Mouse (Mus musculus): ENCODE results near the gene Ccdc184.

Ccdc184 gene

DNA sequence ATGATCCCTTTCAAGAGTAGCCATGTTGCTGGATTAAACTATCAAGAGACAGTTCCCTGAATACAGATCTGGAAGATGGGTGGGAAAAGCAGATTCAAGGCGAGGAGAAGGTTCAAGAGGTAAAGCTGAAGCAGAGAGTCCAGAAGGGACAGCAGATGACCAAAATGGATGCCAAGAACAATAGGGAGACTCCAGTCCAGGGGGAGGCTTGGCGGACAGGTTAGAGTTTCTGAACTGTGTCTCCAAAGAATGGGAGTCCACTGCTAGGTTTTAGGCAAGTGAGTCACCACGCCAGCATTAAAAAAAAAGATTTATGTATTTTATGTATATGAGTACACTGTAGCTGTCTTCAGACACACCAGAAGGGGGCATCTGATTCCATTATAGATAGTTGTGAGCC, 12.3 kb upstream of the Ccdc184 start:
- in situ Hi-C loops (cut with MboI, MseI): loop anchor here (5.0 kb wide), 1 partner anchor 62 kb away; the partner anchor contains the start of genes Pfkm and Senp1

DNA sequence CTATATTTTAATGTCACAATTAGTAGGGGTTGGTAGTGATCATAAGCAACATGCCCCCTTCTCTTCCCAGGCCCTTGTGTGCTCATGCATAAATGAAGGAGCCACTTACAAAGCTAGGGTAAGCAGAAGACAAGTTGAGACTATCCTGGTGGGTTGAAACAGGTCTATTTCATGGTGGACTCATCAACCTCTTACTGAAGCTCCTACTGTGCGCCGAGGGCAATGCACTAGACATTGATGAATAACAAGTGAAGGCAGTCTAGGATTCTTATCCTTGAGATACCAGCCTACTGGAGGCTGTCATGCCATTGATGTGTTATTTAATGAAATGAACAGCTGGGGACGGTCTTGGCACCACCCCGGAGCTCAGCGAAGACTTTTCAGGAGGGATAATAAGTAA, 11.7 kb upstream of the Ccdc184 start:
- in situ Hi-C loops (cut with MboI, MseI): no loop called here

DNA sequence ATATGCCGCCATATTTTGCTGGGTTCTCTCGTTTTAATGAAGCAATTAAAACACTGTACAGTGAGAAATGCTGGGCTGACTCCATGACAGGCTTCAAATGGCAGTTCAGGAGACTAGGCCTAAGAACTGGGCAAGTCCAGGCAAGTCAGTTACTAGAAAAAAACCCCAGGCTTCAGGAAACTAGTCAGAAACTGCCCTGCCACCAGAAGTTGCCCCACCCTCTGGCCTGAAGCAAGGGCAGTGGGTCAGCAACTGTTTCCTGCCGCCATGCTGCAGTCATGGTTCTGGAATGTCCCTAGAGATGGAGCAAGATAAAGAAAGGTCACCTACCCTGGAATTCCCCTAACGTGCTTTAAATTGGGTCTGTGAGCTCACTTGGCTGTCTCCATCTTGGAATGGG, 11.0 kb upstream of the Ccdc184 start:
- in situ Hi-C loops (cut with MboI, MseI): no loop called here

DNA sequence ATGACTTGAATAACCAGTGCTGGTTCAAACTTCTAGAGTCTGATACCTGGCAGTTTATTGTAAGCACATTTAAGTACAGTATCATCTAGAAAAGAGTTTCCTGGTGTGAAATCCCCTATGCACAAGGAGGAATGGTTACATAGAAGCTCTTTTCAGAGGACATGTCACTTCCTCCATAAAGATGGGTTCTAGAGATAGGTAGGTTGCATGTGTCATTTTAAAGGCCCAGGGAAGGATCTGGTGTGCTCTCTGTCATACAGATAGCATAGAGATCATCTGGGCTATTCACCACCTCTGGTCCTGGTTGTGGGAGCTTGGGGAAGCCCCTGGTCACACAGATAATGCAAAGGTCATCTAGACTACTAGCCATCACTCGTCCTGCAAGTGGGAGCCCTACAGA, 9.7 kb upstream of the Ccdc184 start:
- in situ Hi-C loops (cut with MboI, MseI): no loop called here

DNA sequence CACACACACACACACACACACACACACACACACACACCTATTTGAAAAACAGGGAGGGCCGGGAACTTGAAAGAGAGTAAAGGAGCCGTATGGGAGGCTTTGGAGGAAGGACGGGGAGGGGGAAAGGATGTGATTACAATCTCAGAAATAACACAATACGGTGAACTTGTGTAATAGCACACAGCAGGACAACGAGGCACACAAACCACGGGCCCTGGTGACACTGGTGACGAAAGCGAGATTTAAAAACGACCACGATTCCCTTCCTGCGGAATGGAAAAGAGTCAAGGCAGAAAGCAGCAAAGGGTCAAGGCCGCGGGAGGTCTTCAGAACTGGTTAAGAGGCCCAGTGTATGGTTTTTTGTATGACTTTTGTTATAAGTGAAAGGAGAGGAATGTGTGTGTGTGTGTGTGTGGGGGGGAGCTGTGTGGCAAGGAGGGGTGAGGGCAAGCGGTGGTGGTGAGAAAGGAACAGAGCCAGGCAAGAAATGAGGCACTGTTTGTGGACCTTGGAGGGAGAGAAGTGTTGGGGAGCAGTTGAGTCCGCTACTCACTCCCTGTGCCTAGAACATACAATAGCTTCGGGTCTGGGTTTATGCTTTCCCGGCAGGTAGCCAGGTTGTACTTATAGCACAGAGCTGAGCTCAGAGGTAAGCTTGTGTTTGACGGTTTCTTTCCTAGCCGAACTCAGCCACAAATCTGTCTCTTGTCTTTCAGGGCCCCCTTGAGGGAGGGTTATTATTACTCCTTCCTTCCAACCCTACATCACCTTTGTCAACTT, 5.7 kb upstream of the Ccdc184 start:
- in situ Hi-C loops (cut with MboI, MseI): no loop called here

DNA sequence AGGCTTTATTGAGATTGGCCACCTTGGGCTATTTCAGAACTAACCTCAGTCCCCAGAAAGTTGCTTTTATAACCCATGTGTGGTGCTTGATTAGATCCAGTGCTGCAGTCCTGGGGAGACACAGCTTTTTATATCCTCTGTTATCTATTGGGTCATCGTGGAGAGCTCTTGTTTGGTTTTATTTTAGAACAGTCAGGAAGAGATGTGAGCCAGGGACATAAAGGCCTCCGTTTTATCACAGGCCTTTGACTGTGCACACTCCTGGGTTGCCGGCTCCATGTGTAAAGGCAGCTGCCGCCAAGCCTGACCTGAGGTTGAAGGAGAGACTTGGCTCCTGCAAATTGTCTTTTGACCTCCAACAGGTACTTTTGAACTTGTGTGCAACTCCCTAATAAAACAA, 4.4 kb upstream of the Ccdc184 start:
- in situ Hi-C loops (cut with MboI, MseI): no loop called here

DNA sequence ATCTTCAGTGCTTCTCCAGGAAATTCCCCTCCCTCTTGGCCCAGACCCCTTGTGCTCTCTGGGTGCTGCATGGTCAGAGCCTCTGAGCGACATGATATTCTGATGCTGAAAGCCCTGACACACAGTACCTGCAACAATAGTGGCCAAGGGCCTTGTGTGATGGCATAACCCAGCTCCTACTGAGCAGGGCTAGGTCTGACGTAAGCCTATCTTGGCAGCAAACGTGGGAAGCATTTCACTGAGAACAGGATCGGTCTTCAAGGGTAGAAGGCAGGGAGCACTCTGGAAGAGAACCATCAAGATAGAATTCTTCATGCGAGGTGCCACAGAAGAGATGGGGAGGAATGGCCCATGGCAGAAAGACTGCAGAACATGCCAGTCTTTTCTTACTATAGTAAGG, 1.4 kb upstream of the Ccdc184 start, which contains the start of gene Asb8:
Gene Asb8, minus strand, starts transcription at position 101 of the 400 bp plus-strand sequence.
- in situ Hi-C loops (cut with MboI, MseI): no loop called here

DNA sequence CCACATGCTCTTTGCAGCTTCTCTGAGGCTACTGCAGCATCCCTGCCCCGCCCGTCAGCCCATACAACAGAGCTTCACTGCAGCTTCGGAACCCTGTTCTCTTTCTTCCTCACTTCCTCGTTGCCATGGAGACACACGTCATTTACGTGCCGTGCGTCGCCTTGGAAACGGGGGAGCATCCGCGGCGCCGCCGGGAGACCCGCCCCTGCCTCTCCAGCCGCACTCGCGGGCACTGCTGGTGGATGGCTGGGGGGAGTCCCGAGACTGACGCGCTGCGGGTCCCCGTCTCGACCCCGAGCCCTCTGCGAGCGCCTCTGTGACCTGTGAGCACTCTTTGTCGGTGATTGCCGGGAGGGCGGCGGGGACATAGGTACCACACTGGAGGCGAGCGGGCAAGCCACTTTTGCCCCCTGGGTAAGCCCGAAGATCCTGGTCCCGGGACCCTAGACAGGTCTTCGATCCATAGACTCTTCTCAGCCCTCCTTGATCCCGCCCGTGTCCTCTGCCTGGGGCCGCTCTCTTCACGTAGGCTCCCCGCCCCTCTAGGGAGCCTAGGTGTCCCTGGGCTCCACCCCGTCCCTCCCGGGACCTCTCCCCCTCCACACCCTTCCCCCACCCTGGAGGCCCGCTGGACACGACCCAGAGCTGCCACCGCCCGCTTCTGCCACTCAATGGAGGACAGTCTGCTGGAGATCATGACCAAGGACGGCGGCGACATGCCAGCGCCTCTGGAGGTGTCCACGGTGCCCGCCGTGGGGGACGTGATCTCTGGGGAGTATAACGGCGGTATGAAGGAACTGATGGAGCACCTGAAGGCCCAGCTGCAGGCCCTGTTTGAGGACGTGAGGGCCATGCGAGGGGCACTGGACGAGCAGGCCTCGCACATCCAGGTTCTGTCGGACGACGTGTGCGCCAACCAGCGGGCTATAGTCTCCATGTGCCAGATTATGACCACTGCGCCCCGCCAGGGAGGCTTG, 975 bp downstream of the Ccdc184 start:
- in situ Hi-C loops (cut with MboI, MseI): no loop called here

DNA sequence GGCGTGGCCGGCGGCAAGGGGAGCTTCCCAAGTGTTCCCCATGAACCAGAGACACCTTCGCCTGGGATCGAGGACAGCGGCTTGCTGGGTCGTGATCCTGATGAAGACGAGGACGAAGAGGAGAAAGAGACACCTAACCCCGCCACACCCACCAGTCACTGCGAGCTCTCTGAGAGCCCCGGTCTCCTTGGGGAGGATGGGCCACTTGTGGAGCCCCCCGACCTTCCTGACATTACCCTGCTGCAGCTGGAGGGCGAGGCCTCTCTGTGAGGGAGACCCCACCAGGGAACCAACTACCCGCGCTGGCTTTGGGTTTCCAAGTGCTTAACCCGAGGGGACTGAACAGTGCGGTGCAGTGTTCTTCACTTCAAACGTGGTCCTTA, 1.7 kb downstream of the Ccdc184 start:
- in situ Hi-C loops (cut with MboI, MseI): no loop called here

DNA sequence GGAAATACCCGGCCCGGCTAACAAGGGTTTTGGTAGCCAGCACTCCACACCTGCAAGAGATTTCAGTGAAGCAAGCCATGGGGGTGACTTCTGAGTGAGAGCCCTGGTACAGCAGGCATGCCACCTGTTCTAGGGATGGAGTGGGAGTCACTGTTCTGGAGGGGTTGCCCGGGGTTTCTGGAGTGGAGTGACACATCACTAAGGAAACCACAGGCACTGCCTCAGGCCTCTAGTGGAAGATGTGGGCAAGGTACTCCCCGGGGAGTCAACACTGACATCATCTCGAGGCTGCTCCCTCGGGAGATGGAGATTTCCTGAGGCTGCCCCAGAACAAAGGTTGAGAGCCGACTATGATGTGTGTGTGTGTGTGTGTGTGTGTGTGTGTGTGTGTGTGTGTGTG, 3.4 kb downstream of the Ccdc184 start:
- in situ Hi-C loops (cut with MboI, MseI): no loop called here

DNA sequence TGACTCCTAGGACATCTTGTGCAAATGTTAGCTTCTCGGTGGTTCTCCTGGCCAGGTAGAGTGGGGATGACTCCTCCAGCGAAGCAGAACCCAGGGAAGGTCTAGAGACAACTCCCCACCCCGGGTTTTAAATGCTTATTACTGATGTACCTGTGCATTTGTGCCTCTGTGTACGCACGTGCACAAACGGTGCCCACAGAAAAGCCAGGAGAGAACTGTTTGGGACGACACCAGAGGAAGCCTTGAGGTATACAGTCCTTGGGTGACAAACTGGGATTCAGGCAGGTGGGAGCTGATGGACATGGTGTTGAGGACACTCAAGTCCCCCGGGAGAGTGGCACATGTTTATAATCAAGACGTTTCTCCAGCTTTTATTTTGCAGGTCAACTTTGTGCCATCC, 4.0 kb downstream of the Ccdc184 start:
- in situ Hi-C loops (cut with MboI, MseI): no loop called here

DNA sequence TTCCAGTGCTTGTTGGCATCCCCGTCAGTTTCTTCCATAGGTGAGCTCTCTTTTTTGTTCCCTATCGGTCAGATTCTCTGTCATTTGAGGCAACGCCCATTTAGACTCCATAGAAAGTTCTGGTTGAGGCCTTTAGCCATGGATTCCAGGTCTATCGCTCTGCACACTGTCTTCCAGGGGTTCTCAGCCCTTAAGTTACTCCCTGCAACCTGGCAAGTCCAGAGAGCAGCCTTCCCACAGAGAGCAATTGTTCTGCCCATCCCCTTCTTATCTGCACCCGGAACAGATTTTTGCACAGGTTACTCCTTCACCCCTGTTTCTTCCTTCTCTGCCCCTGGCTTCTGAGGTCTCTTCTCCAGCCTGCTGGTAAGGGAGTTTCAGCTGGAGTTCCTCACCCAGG, 5.2 kb downstream of the Ccdc184 start:
- in situ Hi-C loops (cut with MboI, MseI): no loop called here

DNA sequence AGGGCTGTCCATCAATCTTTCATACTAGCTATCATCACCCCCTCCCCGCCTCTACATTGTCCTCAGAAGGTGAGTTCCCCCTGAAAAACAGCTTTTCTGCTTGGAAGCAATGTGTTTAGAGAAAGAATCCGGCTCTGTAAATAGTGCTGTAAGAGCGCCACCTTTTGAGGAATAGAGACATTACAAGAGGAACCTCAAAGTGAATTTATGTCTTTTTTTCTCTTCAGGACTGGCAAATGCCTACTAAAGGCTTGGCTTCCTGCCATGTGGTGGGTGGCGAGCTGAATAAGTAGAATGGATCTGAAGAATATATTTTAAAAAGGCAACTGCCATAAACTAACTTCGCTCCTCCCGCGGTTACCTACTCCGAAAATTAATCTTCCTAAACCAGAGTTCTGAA, 6.9 kb downstream of the Ccdc184 start:
- in situ Hi-C loops (cut with MboI, MseI): no loop called here

DNA sequence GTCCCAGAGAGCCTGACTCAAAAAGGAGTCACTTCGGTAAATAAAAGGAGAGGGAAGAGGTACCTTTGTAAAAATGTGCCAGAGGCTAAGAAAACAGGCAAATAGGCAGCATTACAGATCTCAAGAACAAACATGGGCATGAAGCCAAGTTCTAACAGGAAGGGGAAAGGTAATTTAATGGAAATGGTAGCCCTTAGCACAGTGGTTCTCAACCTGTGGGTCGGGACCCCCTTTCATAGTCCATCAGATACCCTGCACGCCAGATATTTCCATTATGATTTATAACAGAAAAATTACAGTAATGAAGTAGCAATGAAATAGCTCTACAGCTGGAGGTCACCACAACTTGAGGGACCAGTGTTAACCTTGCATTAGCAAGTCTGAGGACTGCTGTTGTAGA, 10.4 kb downstream of the Ccdc184 start:
- in situ Hi-C loops (cut with MboI, MseI): no loop called here

DNA sequence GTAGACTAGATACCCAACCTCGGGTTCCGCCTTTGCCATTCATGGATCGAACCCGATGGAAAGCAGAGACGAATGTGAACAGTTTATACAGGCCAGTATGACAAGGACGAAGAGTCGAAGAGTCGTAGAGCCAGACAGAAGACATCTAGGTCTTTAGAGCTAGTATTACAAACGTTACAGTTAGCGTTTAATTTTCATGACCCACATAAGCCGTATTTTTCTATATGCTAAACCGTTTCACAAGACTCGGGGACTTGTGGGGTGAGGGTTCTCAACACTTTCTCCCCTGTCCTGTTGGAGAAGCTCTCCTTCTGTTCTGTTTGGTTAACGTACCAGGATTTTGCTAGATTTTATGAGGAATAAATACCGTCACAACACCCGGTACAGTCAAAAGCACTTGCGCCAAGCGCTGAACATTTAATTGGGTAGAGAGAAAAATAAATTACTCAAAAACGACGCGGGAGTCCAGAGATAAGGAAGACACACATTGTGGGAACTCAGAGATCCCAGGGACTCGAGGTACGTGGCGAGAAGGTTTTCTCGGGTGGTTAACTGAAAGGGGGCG, 13.7 kb downstream of the Ccdc184 start:
- in situ Hi-C loops (cut with MboI, MseI): loop anchor here (5.0 to 10.0 kb wide), 2 partner anchors 217 to 324 kb away; no protein-coding TSS in a partner anchor

DNA sequence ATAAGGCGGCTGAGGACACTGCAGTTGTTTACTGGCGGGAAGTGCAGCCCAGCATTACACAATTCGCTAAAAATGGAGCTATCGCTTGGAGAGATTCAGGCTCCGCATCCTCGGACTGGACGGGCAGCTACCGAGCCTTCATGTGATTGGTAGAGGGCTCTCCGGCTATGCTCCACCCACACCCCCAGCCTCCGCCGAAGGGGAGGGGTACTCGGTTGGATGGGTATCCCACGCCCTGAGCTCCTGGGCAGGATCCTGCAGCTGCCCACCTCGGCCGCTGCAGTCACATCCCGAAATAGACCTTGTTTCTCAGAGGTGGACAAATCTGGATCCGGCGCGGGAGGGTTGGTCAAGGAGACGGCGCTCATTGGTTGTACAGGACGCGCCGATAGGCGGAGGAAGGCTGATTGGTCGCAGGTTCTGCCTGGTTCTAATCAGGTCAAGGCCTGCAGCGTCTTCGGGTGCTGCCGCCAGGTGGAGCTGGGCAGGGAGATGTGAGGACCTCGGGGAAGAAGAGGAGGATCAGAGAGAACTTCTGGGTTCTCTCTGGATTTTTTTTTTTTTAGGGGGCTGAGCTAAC, 14.3 kb downstream of the Ccdc184 start:
- in situ Hi-C loops (cut with MboI, MseI): loop anchor here (5.0 to 10.0 kb wide), 2 partner anchors 216 to 324 kb away; no protein-coding TSS in a partner anchor

DNA sequence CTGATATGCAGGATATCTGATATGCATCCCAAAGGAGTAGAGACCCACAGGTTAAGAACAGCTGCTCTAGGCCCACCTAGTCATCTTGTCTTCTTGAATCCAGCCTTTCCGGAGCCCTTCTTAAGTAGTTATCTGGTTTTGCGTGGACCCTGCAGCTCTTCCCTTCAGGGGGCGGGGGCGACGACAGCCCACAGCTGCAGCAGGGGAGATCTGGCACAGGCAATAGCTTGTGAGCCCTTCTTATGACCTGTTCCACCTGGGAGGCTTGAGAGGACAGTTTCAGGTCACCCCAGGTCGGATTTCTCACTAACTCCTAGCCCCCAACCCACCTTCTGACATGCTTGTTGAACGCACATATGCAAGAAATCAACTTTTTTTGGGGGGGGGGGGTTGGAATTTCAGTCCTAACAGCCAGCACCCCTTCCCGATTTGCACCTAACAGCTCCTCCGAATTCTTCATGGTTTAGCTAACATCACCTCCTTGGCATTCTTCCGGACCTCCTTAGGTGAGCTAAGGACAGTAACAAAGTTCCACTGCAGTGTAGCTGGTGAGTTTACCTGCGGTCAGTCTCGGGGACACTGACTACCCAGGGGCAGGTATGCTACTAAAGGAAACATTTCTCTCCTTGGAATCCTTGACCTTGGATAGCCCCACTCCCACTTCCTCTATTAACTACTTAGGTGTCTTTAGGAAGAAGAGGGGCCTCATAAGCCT, 15.1 kb downstream of the Ccdc184 start:
- in situ Hi-C loops (cut with MboI, MseI): loop anchor here (5.0 to 10.0 kb wide), 2 partner anchors 215 to 323 kb away; no protein-coding TSS in a partner anchor

DNA sequence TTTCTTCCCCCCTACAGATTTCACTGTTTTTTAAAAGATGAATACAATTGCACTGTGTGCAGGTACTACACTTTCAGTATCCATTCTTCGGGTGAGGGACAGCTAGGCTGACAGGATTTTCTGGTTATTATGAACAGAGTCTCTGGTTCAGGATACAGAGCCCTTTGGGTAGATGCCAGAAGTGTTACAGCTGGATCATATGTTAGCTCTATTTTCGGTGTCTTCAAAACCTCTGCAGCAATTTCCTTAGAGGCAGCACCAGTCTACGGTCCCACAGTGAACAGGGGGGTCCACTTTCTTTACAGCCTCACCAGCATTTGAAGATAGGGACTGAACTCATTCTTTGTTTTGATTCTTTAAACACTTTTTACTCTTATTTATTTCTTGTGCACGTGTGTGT, 17.5 kb downstream of the Ccdc184 start:
- in situ Hi-C loops (cut with MboI, MseI): loop anchor here (5.0 to 10.0 kb wide), 2 partner anchors 213 to 320 kb away; no protein-coding TSS in a partner anchor

DNA sequence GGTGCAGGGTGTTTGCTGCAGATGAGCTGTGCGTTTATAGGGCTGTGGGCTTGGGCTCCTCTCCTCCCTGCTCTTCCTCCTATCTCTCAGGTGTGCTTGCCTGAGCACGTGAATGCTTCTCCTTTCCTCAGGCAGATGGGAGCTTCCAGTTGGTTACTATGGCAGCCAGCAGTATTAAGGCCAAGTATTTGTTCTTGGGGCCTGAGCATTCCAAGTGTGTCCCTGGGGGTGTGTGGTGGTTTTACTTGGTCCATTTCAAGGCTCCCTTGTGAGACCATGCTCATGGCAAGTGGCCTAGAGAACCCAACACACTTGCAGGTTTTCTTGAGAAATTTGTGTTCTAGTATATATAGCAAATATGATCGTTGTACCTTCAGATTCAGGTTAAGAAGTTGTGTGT, 28.5 kb downstream of the Ccdc184 start, which contains the start of gene Olfr288:
Gene Olfr288, minus strand, starts transcription at position 101 of the 400 bp plus-strand sequence.
- in situ Hi-C loops (cut with MboI, MseI): no loop called here

DNA sequence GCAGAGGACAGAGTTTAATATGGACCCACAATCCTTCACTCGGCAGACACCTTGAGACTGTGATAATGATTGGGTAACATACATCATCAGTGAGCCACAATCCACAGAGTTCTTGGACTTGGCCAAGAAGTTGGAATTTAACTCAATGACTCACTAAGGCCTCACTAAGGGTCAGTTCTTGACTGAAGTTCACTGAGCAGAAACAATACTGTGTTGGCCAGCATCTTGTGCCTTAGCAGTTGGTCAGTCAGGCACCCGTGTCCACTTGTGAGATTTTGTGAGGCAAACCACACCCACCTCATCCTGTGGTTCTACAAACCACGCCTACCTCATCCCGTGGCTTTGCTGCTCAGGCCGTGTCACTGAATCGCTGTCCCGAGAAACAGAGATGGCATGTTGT, 42.7 kb downstream of the Ccdc184 start:
- in situ Hi-C loops (cut with MboI, MseI): no loop called here

DNA sequence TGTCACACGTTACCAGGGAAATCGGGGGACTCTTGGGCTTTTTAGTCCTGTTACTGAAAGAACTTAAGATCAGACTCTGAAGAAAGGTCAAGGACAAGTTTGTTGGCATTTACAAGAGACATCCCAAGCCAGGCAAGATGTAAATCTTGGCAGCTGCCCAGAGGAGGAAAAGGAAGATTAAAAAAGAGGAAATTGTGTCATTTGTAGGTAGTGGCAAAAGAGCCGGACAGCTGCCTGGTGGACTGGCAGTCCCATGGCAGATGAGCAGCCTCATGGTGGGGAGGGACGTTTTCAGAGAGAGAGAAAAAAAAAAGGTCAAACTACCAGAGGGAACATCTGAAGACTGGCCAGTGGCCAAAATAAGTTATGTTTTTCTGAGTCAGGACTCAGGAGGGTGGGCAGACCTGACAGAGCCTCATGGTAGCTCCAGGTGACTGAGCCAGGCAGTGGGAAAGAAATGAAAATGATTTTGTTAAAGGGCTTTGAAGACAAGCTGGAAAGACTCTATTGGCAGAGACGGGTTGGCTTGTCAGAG, 46.4 kb downstream of the Ccdc184 start:
- in situ Hi-C loops (cut with MboI, MseI): no loop called here
